Mouse (Mus musculus) erythroblast, embryonic 14.5 days (primary cell): ENCODE data around the gene Fbxo40.

Experiments
- GATA1 ChIP-seq: IDR thresholded peaks from 2 replicates; pipeline ENCODE4 v1.6.1; 2012; ENCODE audit warnings: low read length, inconsistent platforms, mixed read lengths
- TAL1 ChIP-seq: IDR thresholded peaks from 3 replicates; pipeline ENCODE4 v1.6.1; 2012; ENCODE audit warnings: low read length, inconsistent platforms, mixed read lengths

DNA sequence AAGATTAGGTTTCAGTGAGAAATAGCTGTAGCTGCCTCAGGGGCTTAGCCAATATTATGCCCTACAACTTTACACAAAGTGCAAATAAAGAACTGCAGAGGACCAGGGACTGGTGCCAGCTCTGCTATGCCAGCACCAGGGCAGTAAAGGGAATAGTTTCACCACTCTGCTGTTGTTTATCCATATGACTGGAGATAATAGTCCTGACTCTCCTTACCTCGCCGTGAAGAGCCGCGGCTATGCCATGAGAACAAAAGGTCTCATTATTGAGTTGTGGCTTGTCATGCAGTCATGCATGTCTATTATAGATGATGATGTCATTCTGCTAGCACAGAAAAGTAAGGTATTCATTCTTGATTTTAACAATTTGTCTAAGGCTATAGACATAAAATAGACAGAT, 48.4 kb downstream of the Fbxo40 start:
- TF ChIP-seq TAL1 (no peak), GATA1 (no peak)
